Mouse (Mus musculus): ENCODE measurements at regions not wholly inside any gene's neighbourhood (a gene's known extent, or its start where the extent isn't known, plus 50 kb on each side); places are given as distances from the start of the nearest gene placed in this dataset.

GRCm38 (mm10) chr17:45966736-45967135 lies 65.4 kb downstream of the Vegfa start:
- no peak for DNase-seq (ENCODE audit: low read depth in 2 of 2, low spot score in 2 of 2)

- DNase-seq (ENCODE audit: low read depth in 2 of 2, low spot score in 2 of 2): no peak
Measured at GRCm38 (mm10) chr17:45964031-45964430, 68.1 kb downstream of the Vegfa start.

GRCm38 (mm10) chr17:45963332-45963731 lies 68.8 kb downstream of the Vegfa start:
- DNase-seq (ENCODE audit: low read depth in 2 of 2, low spot score in 2 of 2): no peak

GRCm38 (mm10) chr17:45961626-45962319 lies 70.4 kb downstream of the Vegfa start:
- no peak for DNase-seq (ENCODE audit: low read depth in 2 of 2, low spot score in 2 of 2)

- no peak for DNase-seq (ENCODE audit: low read depth in 2 of 2, low spot score in 2 of 2)
Measured at GRCm38 (mm10) chr17:45958094-45958881, 73.9 kb downstream of the Vegfa start.

GRCm38 (mm10) chr17:45955481-45955880 lies 76.7 kb downstream of the Vegfa start:
- no peak for DNase-seq (ENCODE audit: low read depth in 2 of 2, low spot score in 2 of 2)

- no peak for DNase-seq (ENCODE audit: low read depth in 2 of 2, low spot score in 2 of 2)
Measured at GRCm38 (mm10) chr17:45954824-45955223, 77.3 kb downstream of the Vegfa start.

GRCm38 (mm10) chr17:45953523-45953922 lies 78.6 kb downstream of the Vegfa start:
- DNase-seq (ENCODE audit: low read depth in 2 of 2, low spot score in 2 of 2): no peak

- DNase-seq (ENCODE audit: low read depth in 2 of 2, low spot score in 2 of 2): no peak
Measured at GRCm38 (mm10) chr17:45950533-45951164, 81.5 kb downstream of the Vegfa start.

- no peak for DNase-seq (ENCODE audit: low read depth in 2 of 2, low spot score in 2 of 2)
Measured at GRCm38 (mm10) chr17:45949141-45949540, 83.0 kb downstream of the Vegfa start.

- DNase-seq (ENCODE audit: low read depth in 2 of 2, low spot score in 2 of 2): no peak
Measured at GRCm38 (mm10) chr17:45948314-45948935, 83.7 kb downstream of the Vegfa start.

GRCm38 (mm10) chr17:45945005-45945404 lies 87.2 kb downstream of the Vegfa start:
- DNase-seq (ENCODE audit: low read depth in 2 of 2, low spot score in 2 of 2): no peak

GRCm38 (mm10) chr17:45943244-45943643 lies 88.9 kb downstream of the Vegfa start:
- no peak for DNase-seq (ENCODE audit: low read depth in 2 of 2, low spot score in 2 of 2)

GRCm38 (mm10) chr17:45941890-45942375 lies 90.2 kb downstream of the Vegfa start:
- DNase-seq (ENCODE audit: low read depth in 2 of 2, low spot score in 2 of 2): no peak

GRCm38 (mm10) chr17:45940121-45940813 lies 91.9 kb downstream of the Vegfa start:
- DNase-seq (ENCODE audit: low read depth in 2 of 2, low spot score in 2 of 2): no peak

GRCm38 (mm10) chr17:45938284-45938683 lies 93.9 kb downstream of the Vegfa start:
- no peak for DNase-seq (ENCODE audit: low read depth in 2 of 2, low spot score in 2 of 2)

- DNase-seq (ENCODE audit: low read depth in 2 of 2, low spot score in 2 of 2): no peak
Measured at GRCm38 (mm10) chr17:45936577-45936976, 95.6 kb downstream of the Vegfa start.

GRCm38 (mm10) chr17:45935291-45935690 lies 96.9 kb downstream of the Vegfa start:
- DNase-seq (ENCODE audit: low read depth in 2 of 2, low spot score in 2 of 2): no peak

- DNase-seq (ENCODE audit: low read depth in 2 of 2, low spot score in 2 of 2): no peak
Measured at GRCm38 (mm10) chr17:45934002-45934401, 98.2 kb downstream of the Vegfa start.

- DNase-seq (ENCODE audit: low read depth in 2 of 2, low spot score in 2 of 2): no peak
Measured at GRCm38 (mm10) chr17:45933034-45933433, 99.1 kb downstream of the Vegfa start.

- DNase-seq (ENCODE audit: low read depth in 2 of 2, low spot score in 2 of 2): no peak
Measured at GRCm38 (mm10) chr17:45932611-45933010, 99.6 kb downstream of the Vegfa start.

Data from CD8-positive naive resting alpha-beta T cell, adult 2 months (primary cell).